Mouse (Mus musculus) G1E (cell line): Measurements from ENCODE around the gene Ces3a. TPM values are rescaled to one million over a fixed set of nuclear protein-coding genes. Genes with fewer than 3 reads are reported as not detected.

Source experiments
- ATAC-seq: 2 replicates; pipeline ENCODE4 v1.8.0; 2016; ENCODE audit warnings: mild to moderate bottlenecking; ENCODE audit not compliant: insufficient number of reproducible peaks, poor library complexity, low FRiP score, severe bottlenecking; ENCODE audit errors: extremely low read depth
- DNase-seq: peaks from one replicate; pipeline ENCODE4 v3.0.0; 2012; ENCODE audit warnings: low spot score
- H3K27me3 ChIP-seq: 2 replicates; pipeline ENCODE4 v1.6.1; 2012; ENCODE audit warnings: mild to moderate bottlenecking, low read length, inconsistent platforms; ENCODE audit not compliant: insufficient read depth
- H3K36me3 ChIP-seq: replicated peaks from 2 replicates; pipeline ENCODE3; 2012; ENCODE audit warnings: mild to moderate bottlenecking, inconsistent platforms
- H3K4me1 ChIP-seq: 2 replicates; pipeline ENCODE4 v1.6.1; 2012; ENCODE audit warnings: low read depth, low read length, inconsistent platforms, mixed read lengths; ENCODE audit not compliant: insufficient read depth
- H3K4me3 ChIP-seq: 2 replicates; pipeline ENCODE4 v1.5.1; 2012; ENCODE audit warnings: low read depth, mild to moderate bottlenecking, inconsistent platforms, low read length, moderate library complexity, mixed read lengths
- H3K9me3 ChIP-seq: replicated peaks from 2 replicates; pipeline ENCODE4 v1.6.1; 2012; ENCODE audit warnings: inconsistent platforms
- CTCF ChIP-seq: IDR thresholded peaks from 2 replicates; pipeline ENCODE4 v1.5.1; 2012; ENCODE audit warnings: low read depth, low read length, inconsistent platforms, mixed read lengths
- GATA1 ChIP-seq: IDR thresholded peaks from 2 replicates; pipeline ENCODE4 v1.6.1; 2012; ENCODE audit warnings: borderline replicate concordance, low read length, inconsistent platforms, mixed read lengths
- GATA2 ChIP-seq: IDR thresholded peaks from 2 replicates; pipeline ENCODE4 v1.6.1; 2012; ENCODE audit warnings: low read depth, low read length, inconsistent platforms, borderline replicate concordance
- POLR2AphosphoS5 ChIP-seq: IDR thresholded peaks from 2 replicates; pipeline ENCODE4 v1.6.1; 2012; ENCODE audit warnings: low read depth, low read length, inconsistent platforms; ENCODE audit not compliant: insufficient replicate concordance
- TAL1 ChIP-seq: conservative IDR thresholded peaks from 2 replicates; pipeline ENCODE4 v1.6.1; 2012; ENCODE audit warnings: low read depth, low read length, inconsistent platforms, mixed read lengths
- polyA plus RNA-seq: library from polyadenylated mRNA; stranded (reverse); fragments of >175 nt; gene quantifications from 2 replicates; pipeline ENCODE4 v1.2.3, GENCODE M21; 2012
- total RNA-seq, 2 experiments: library from RNA; stranded (forward) in 1 of 2; stranded (reverse) in 1 of 2; fragments of 200-1000 nt in 1 of 2; fragments of >200 nt in 1 of 2; fragmentation: Nextera tagmentation in 1 of 2; gene quantifications; 2 replicates each; pipeline ENCODE4 v1.2.3; 2014 to 2017

Ces3a gene
- total and polyA plus RNA-seq, 3 experiments = not detected

- Histone ChIP-seq H3K4me3 (no peak overlapping the region), H3K36me3 (no peaks in the 10 kb centered on the region), H3K27me3 (peaks cover 4% of the 10 kb centered on the region; the same call in 1 of the 2 replicates), H3K4me1 (no peaks in the 10 kb centered on the region), H3K9me3 (no peaks in the 10 kb centered on the region)
- TF ChIP-seq GATA2 = no peak
- TF ChIP-seq GATA1 = no peak
- no peak for TF ChIP-seq TAL1
- TF ChIP-seq POLR2AphosphoS5 = no peak
- no peak for TF ChIP-seq CTCF
- DNase-seq (no peak), ATAC-seq (no peak)
These were observed 26.4 kb upstream of the Ces3a start for GRCm38 (mm10) chr8:105021954-105022353.

GRCm38 (mm10) chr8:105023087-105023486 lies 25.3 kb upstream of the Ces3a start:
- no peaks in the 10 kb centered on the region for H3K4me1 ChIP-seq
- ATAC-seq = no peak
- TF ChIP-seq GATA2 (no peak), POLR2AphosphoS5 (no peak), GATA1 (no peak)
- no peak overlapping the region for H3K4me3 ChIP-seq
- no peaks in the 10 kb centered on the region for H3K9me3 ChIP-seq
- DNase-seq = no peak
- peaks cover 4% of the 10 kb centered on the region; the same call in 1 of the 2 replicates for H3K27me3 ChIP-seq
- no peaks in the 10 kb centered on the region for H3K36me3 ChIP-seq

GRCm38 (mm10) chr8:105025050-105025449 lies 23.4 kb upstream of the Ces3a start:
- H3K9me3 ChIP-seq = no peaks in the 10 kb centered on the region
- no peaks in the 10 kb centered on the region for H3K4me1 ChIP-seq
- ATAC-seq (no peak), DNase-seq (no peak)
- H3K4me3 ChIP-seq = no peak overlapping the region
- no peaks in the 10 kb centered on the region for H3K36me3 ChIP-seq
- peaks cover under 1% of the 10 kb centered on the region; the same call in 1 of the 2 replicates for H3K27me3 ChIP-seq
- TF ChIP-seq TAL1 (no peak), CTCF (peak; percentile 26; the same call in 1 of the 2 replicates)

- DNase-seq = no peak
- H3K9me3 ChIP-seq = no peaks in the 10 kb centered on the region
- no peak for TF ChIP-seq POLR2AphosphoS5
- no peak for TF ChIP-seq TAL1
- TF ChIP-seq GATA2 = no peak
- no peak for TF ChIP-seq CTCF
- no peak for TF ChIP-seq GATA1
- no peaks in the 10 kb centered on the region for H3K4me1 ChIP-seq
- H3K4me3 ChIP-seq = no peak overlapping the region
- peaks cover 8% of the 10 kb centered on the region for H3K27me3 ChIP-seq
- no peaks in the 10 kb centered on the region for H3K36me3 ChIP-seq
- ATAC-seq = no peak
These were observed 4.9 kb upstream of the Ces3a start for GRCm38 (mm10) chr8:105043510-105043909.

- Histone ChIP-seq H3K27me3 (peaks cover 3% of the 10 kb centered on the region; the same call in 1 of the 2 replicates), H3K4me3 (no peak overlapping the region), H3K36me3 (no peaks in the 10 kb centered on the region), H3K4me1 (no peaks in the 10 kb centered on the region), H3K9me3 (no peaks in the 10 kb centered on the region)
- DNase-seq (no peak), ATAC-seq (no peak)
- no peak for TF ChIP-seq TAL1
- no peak for TF ChIP-seq GATA1
- TF ChIP-seq CTCF = no peak
- no peak for TF ChIP-seq POLR2AphosphoS5
- no peak for TF ChIP-seq GATA2
These were observed 2.5 kb upstream of the Ces3a start for GRCm38 (mm10) chr8:105045824-105046401.

- DNase-seq (no peak), ATAC-seq (no peak)
- H3K9me3 ChIP-seq = no peaks in the 10 kb centered on the region
- no peaks in the 10 kb centered on the region for H3K4me1 ChIP-seq
- H3K4me3 ChIP-seq = no peak overlapping the region
- no peaks in the 10 kb centered on the region for H3K27me3 ChIP-seq
- no peaks in the 10 kb centered on the region for H3K36me3 ChIP-seq
- TF ChIP-seq CTCF (no peak), GATA2 (no peak), TAL1 (no peak), POLR2AphosphoS5 (no peak), GATA1 (no peak)
These were observed 7.8 kb downstream of the Ces3a start for GRCm38 (mm10) chr8:105056211-105056610.

- Histone ChIP-seq H3K27me3 (no peaks in the 10 kb centered on the region), H3K4me1 (no peaks in the 10 kb centered on the region), H3K9me3 (no peaks in the 10 kb centered on the region), H3K36me3 (no peaks in the 10 kb centered on the region), H3K4me3 (no peak overlapping the region)
- ATAC-seq = no peak
- DNase-seq = no peak
- no peak for TF ChIP-seq GATA1
These were observed 11.7 kb downstream of the Ces3a start for GRCm38 (mm10) chr8:105060056-105060455.
